Mouse (Mus musculus) liver, adult 2 months (tissue): ENCODE measurements around the gene Aatk.

ENCODE experiments used
- CTCF ChIP-seq: fragments of 200-500 bp; IDR thresholded peaks from 2 replicates; pipeline ENCODE4 v1.5.1; 2011; ENCODE audit warnings: low read depth, low read length, control low read depth
- POLR2A ChIP-seq: fragments of 200-500 bp; IDR thresholded peaks from 2 replicates; pipeline ENCODE4 v1.6.1; 2011; ENCODE audit warnings: low read length, control low read depth; ENCODE audit not compliant: insufficient read depth; ENCODE audit errors: extremely low read depth

GRCm38 (mm10) chr11:120064006-120064667 lies 17.2 kb upstream of the Aatk start:
- TF ChIP-seq CTCF: no peak
- TF ChIP-seq POLR2A: no peak
